Mouse (Mus musculus) cerebellum, adult 2 months (tissue): ENCODE measurements at regions not wholly inside any gene's neighbourhood (a gene's known extent, or its start where the extent isn't known, plus 50 kb on each side); places are given as distances from the start of the nearest gene placed in this dataset.

Source experiments
- DNase-seq, 2 experiments: peaks; one replicate each; pipeline ENCODE4 v3.0.0; 2021
- H3K27ac ChIP-seq: fragments of 200-500 bp; 2 replicates; pipeline ENCODE4 v1.5.1; 2012; ENCODE audit warnings: low read length, control low read depth, inconsistent platforms; ENCODE audit not compliant: insufficient read depth
- H3K27me3 ChIP-seq: fragments of 200-500 bp; 2 replicates; pipeline ENCODE4 v1.6.1; 2012; ENCODE audit warnings: inconsistent platforms, mild to moderate bottlenecking, low read length, moderate library complexity; ENCODE audit not compliant: control insufficient read depth, insufficient read depth
- H3K4me1 ChIP-seq: fragments of 200-500 bp; 2 replicates; pipeline ENCODE4 v1.6.1; 2011; ENCODE audit warnings: low read length; ENCODE audit not compliant: control insufficient read depth, insufficient read depth
- H3K4me3 ChIP-seq: fragments of 200-500 bp; replicated peaks from 2 replicates; pipeline ENCODE3; 2011; ENCODE audit warnings: mild to moderate bottlenecking, low read depth, low read length, control low read depth; ENCODE audit not compliant: insufficient read depth
- CTCF ChIP-seq: fragments of 200-500 bp; IDR thresholded peaks from 2 replicates; pipeline ENCODE4 v1.5.1; 2011; ENCODE audit warnings: low read depth, mild to moderate bottlenecking, control low read depth, low read length, moderate library complexity, borderline replicate concordance; ENCODE audit not compliant: insufficient read depth
- POLR2A ChIP-seq: fragments of 200-500 bp; IDR thresholded peaks from 2 replicates; pipeline ENCODE4 v1.6.1; 2011; ENCODE audit warnings: low read length, control low read depth, borderline replicate concordance; ENCODE audit not compliant: insufficient read depth
- WGBS: fragments of 180-500 bp; shearing (Covaris S2); methylation state at CpG from one replicate; pipeline ENCODE4 v1.1.7; 2018; 5-methylcytosine and 5-hydroxymethylcytosine counted together

GRCm38 (mm10) chr9:52323757-52324156, 155.4 kb upstream of the Zc3h12c start:
- no peak overlapping the region for H3K27ac ChIP-seq
- WGBS, result 91% methylated on average over 1 of the region's 1 CpGs
- TF ChIP-seq CTCF (no peak), POLR2A (no peak)
- no peaks in the 10 kb centered on the region for H3K4me1 ChIP-seq
- H3K4me3 ChIP-seq, result no peak overlapping the region
- DNase-seq, result no peak
- no peaks in the 10 kb centered on the region for H3K27me3 ChIP-seq

DNA sequence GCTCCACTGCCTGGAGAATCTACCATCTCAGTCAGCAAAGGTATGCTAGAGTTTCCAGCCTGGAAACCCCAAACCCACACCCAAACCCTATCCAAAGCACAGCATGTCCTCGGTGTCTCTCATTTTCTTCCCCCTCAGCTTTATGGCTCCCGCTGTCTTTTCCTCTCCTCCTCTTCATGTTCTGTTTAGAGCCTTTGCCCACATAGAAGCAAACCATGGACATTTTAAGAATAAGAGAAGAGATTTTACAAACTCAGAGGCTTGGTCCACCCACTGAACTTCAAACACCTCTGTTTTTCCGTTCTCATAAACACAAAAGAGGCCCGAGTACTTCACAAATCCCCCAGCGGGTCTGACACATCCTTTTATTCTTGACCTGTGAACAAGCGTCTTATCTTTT, 154.9 kb upstream of the Zc3h12c start:
- Histone ChIP-seq H3K27ac (no peak overlapping the region), H3K4me1 (no peaks in the 10 kb centered on the region), H3K27me3 (no peaks in the 10 kb centered on the region), H3K4me3 (no peak overlapping the region)
- no peak for TF ChIP-seq CTCF
- no peak for TF ChIP-seq POLR2A
- WGBS, result 91% methylated on average over 6 of the region's 6 CpGs
- no peak for DNase-seq

DNA sequence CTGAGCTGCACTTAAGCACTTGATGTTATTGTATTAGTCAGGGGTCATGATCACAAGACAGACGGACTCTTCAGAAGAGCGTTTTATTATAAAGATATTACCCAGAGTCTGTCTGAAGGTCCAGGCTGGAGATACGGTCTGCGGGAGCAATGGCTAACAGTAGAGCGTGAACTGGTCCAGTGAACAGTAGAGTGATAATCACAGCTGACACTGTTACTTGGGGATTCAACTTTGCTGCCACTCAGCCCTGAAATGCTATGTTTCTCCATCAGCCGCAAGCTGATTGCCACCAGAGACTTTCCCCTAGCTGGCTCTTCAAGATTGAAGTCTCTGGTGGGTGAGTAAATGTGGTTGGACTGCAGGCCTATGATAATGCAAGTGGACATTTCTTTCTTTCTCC, 133.1 kb upstream of the Zc3h12c start:
- WGBS, result 67% methylated on average over 6 of the region's 6 CpGs
- DNase-seq, result no peak
- Histone ChIP-seq H3K27me3 (no peaks in the 10 kb centered on the region), H3K27ac (no peak overlapping the region), H3K4me1 (no peaks in the 10 kb centered on the region), H3K4me3 (no peak overlapping the region)
- TF ChIP-seq CTCF (no peak), POLR2A (no peak)

DNA sequence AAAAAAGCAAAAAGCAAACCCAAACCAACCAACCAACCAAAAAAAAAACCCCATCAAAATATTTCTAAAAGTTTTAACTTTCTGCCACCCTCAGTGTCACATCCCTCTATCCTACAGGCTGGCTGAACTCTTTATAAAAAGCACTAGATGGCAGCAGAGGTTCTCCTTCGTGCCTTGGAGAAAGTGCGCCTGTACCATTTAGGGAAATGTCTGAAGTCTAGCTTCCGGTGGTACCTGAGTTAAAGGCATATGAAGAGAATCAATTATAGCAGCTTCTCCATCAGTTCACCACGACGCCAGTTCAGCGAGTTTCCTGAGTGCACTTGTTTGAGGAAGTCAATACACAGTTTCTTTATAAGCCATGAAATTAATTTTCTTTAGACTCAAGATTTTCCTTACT, 130.0 kb upstream of the Zc3h12c start:
- Histone ChIP-seq H3K27ac (no peak overlapping the region), H3K27me3 (no peaks in the 10 kb centered on the region), H3K4me1 (no peaks in the 10 kb centered on the region), H3K4me3 (no peak overlapping the region)
- WGBS, result 9% methylated on average over 6 of the region's 6 CpGs
- DNase-seq, result peak; percentile 9
- peak; percentile 53; the same call in 1 of the 2 replicates for TF ChIP-seq CTCF
- no peak for TF ChIP-seq POLR2A

DNA sequence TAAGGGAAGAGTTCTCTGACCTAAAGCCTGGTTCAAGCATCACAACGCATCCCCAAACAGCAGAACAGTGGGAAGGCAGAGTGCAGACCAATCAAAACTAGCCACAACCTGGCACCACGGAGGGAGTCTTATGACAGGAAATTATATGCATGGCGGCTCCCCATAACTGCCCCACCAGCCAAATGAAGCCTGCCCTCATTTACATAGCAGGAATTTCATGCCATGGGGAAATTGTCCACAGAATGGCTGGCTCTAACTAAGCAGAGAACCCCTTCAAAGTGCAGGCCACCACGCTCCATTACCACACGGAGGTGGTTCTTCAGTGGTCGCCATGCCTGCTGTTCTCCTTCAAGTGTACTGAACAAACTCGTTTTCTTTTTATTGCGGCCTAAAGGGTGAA, 126.3 kb upstream of the Zc3h12c start:
- DNase-seq, result no peak
- H3K4me1 ChIP-seq, result no peaks in the 10 kb centered on the region
- TF ChIP-seq POLR2A, result no peak
- TF ChIP-seq CTCF, result no peak
- no peak overlapping the region for H3K4me3 ChIP-seq
- WGBS, result 22% methylated on average over 8 of the region's 8 CpGs
- no peaks in the 10 kb centered on the region for H3K27me3 ChIP-seq
- H3K27ac ChIP-seq, result no peak overlapping the region

DNA sequence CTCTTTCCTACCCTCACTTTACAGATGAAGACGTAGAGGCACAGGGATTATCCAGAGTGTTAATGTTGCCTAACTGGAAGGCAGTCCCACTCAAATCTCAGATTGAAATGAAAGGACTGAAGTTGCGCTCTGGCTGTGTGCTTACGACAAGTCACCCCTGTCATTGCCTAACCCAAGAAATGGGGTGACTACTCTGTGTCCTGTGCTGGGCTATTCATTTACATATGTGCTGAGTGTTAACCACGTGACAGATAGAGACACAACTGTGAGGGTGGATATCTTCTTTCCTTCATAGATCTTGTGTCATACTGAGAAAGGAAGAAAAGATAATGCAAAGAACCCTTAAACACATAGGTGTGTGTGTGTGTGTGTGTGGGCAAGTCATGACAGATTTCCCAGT, 120.7 kb upstream of the Zc3h12c start:
- no peak overlapping the region for H3K27ac ChIP-seq

GRCm38 (mm10) chr9:52287761-52288275, 119.4 kb upstream of the Zc3h12c start:
- Histone ChIP-seq H3K27ac (no peak overlapping the region), H3K4me1 (no peaks in the 10 kb centered on the region), H3K4me3 (no peak overlapping the region), H3K27me3 (no peaks in the 10 kb centered on the region)
- 73% methylated on average over 7 of the region's 7 CpGs for WGBS
- TF ChIP-seq POLR2A, result no peak
- TF ChIP-seq CTCF, result no peak
- DNase-seq, result no peak

More for the DNA sequence above, 120.7 kb upstream of the Zc3h12c start:
- no peaks in the 10 kb centered on the region for H3K27me3 ChIP-seq
- no peaks in the 10 kb centered on the region for H3K4me1 ChIP-seq
- no peak for TF ChIP-seq CTCF
- WGBS, result 79% methylated on average over 4 of the region's 4 CpGs
- no peak for DNase-seq
- no peak overlapping the region for H3K4me3 ChIP-seq

GRCm38 (mm10) chr9:52287246-52287651, 118.9 kb upstream of the Zc3h12c start:
- TF ChIP-seq CTCF (peak; percentile 38; the same call in 1 of the 2 replicates), POLR2A (no peak)
- H3K4me1 ChIP-seq, result no peaks in the 10 kb centered on the region
- 6% methylated on average over 10 of the region's 10 CpGs for WGBS

More at GRCm38 (mm10) chr9:52287246-52287651, 118.9 kb upstream of the Zc3h12c start:
- Histone ChIP-seq H3K4me3 (no peak overlapping the region), H3K27me3 (no peaks in the 10 kb centered on the region), H3K27ac (no peak overlapping the region)
- peak; percentile 6 to 40 for DNase-seq
